Mouse (Mus musculus): Measurements from ENCODE around the gene Plcb1. TPM values are rescaled to one million over a fixed set of nuclear protein-coding genes. Genes with fewer than 3 reads are reported as not detected.
A peak's percentile ranks its signal among the peaks of the same experiment; 100 is the strongest.

The Plcb1 gene
- total RNA-seq, 2 experiments from 2014 or later, result 180 to 200 TPM

- intact Hi-C loops (cut with DNase I), result loop anchor here (1.0 kb wide), 1 partner anchor 50 kb away; no protein-coding TSS in a partner anchor
- DNase-seq (ENCODE audit: low spot score in 2 of 2), result peak in 1 of 2 experiments; percentile 58
Observed at GRCm38 (mm10) chr2:134896196-134896595, 110.3 kb downstream of the Plcb1 start.

GRCm38 (mm10) chr2:134897083-134897482, 111.2 kb downstream of the Plcb1 start:
- intact Hi-C loops (cut with DNase I), result no loop called here
- DNase-seq (ENCODE audit: low spot score in 2 of 2), result peak in 1 of 2 experiments; percentile 83

GRCm38 (mm10) chr2:134901521-134901920, 115.7 kb downstream of the Plcb1 start:
- no peak for DNase-seq (ENCODE audit: low spot score in 2 of 2)

GRCm38 (mm10) chr2:134910882-134911281, 125.0 kb downstream of the Plcb1 start:
- intact Hi-C loops (cut with DNase I), result loop anchor here (10.0 kb wide), 1 partner anchor 414 kb away; no protein-coding TSS in a partner anchor
- DNase-seq (ENCODE audit: low spot score in 2 of 2), result peak in 1 of 2 experiments; percentile 77

More at GRCm38 (mm10) chr2:134901521-134901920, 115.7 kb downstream of the Plcb1 start:
- intact Hi-C loops (cut with DNase I), result no loop called here

- intact Hi-C loops (cut with DNase I), result loop anchor here (10.0 kb wide), 1 partner anchor 413 kb away; no protein-coding TSS in a partner anchor
- DNase-seq (ENCODE audit: low spot score in 2 of 2), result no peak
Observed at GRCm38 (mm10) chr2:134911360-134911759, 125.5 kb downstream of the Plcb1 start.

GRCm38 (mm10) chr2:134912616-134913015, 126.7 kb downstream of the Plcb1 start:
- DNase-seq (ENCODE audit: low spot score in 2 of 2), result no peak
- intact Hi-C loops (cut with DNase I), result loop anchor here (10.0 kb wide), 1 partner anchor 412 kb away; no protein-coding TSS in a partner anchor

- intact Hi-C loops (cut with DNase I), result loop anchor here (10.0 kb wide), 1 partner anchor 411 kb away; no protein-coding TSS in a partner anchor
- DNase-seq (ENCODE audit: low spot score in 2 of 2), result no peak
Observed at GRCm38 (mm10) chr2:134913542-134913941, 127.7 kb downstream of the Plcb1 start.

- DNase-seq (ENCODE audit: low spot score in 2 of 2), result no peak
- intact Hi-C loops (cut with DNase I), result loop anchor here (10.0 kb wide), 1 partner anchor 411 kb away; no protein-coding TSS in a partner anchor
Observed at GRCm38 (mm10) chr2:134914091-134914550, 128.3 kb downstream of the Plcb1 start.

GRCm38 (mm10) chr2:134915035-134915434, 129.2 kb downstream of the Plcb1 start:
- intact Hi-C loops (cut with DNase I), result loop anchor here (10.0 kb wide), 1 partner anchor 410 kb away; no protein-coding TSS in a partner anchor
- peak in 1 of 2 experiments; percentile 82 for DNase-seq (ENCODE audit: low spot score in 2 of 2)

GRCm38 (mm10) chr2:134920611-134921280, 134.9 kb downstream of the Plcb1 start:
- intact Hi-C loops (cut with DNase I), result loop anchor here (5.0 kb wide), 1 partner anchor 133 kb away; the partner anchor contains the start of gene Plcb1
- no peak for DNase-seq (ENCODE audit: low spot score in 2 of 2)

GRCm38 (mm10) chr2:134922636-134923375, 136.9 kb downstream of the Plcb1 start:
- intact Hi-C loops (cut with DNase I), result loop anchor here (5.0 kb wide), 1 partner anchor 136 kb away; the partner anchor contains the start of gene Plcb1
- DNase-seq (ENCODE audit: low spot score in 2 of 2), result no peak

- DNase-seq (ENCODE audit: low spot score in 2 of 2), result no peak
- intact Hi-C loops (cut with DNase I), result loop anchor here (5.0 kb wide), 1 partner anchor 137 kb away; the partner anchor contains the start of gene Plcb1
Observed at GRCm38 (mm10) chr2:134924143-134924655, 138.3 kb downstream of the Plcb1 start.

GRCm38 (mm10) chr2:134926266-134926665, 140.4 kb downstream of the Plcb1 start:
- intact Hi-C loops (cut with DNase I), result no loop called here
- DNase-seq (ENCODE audit: low spot score in 2 of 2), result no peak

- intact Hi-C loops (cut with DNase I), result no loop called here
Observed at GRCm38 (mm10) chr2:134927072-134927471, 141.2 kb downstream of the Plcb1 start.

GRCm38 (mm10) chr2:134929452-134929851, 143.6 kb downstream of the Plcb1 start:
- DNase-seq (ENCODE audit: low spot score in 2 of 2), result peak; percentile 52 to 91
- intact Hi-C loops (cut with DNase I), result no loop called here

More at GRCm38 (mm10) chr2:134927072-134927471, 141.2 kb downstream of the Plcb1 start:
- no peak for DNase-seq (ENCODE audit: low spot score in 2 of 2)

GRCm38 (mm10) chr2:134930961-134931360, 145.1 kb downstream of the Plcb1 start:
- intact Hi-C loops (cut with DNase I), result no loop called here
- no peak for DNase-seq (ENCODE audit: low spot score in 2 of 2)

- no peak for DNase-seq (ENCODE audit: low spot score in 2 of 2)
- intact Hi-C loops (cut with DNase I), result no loop called here
Observed at GRCm38 (mm10) chr2:134931756-134932421, 146.0 kb downstream of the Plcb1 start.

- no peak for DNase-seq (ENCODE audit: low spot score in 2 of 2)
- intact Hi-C loops (cut with DNase I), result no loop called here
Observed at GRCm38 (mm10) chr2:134935469-134935868, 149.6 kb downstream of the Plcb1 start.

- intact Hi-C loops (cut with DNase I), result no loop called here
- DNase-seq (ENCODE audit: low spot score in 2 of 2), result peak in 1 of 2 experiments; percentile 49
Observed at GRCm38 (mm10) chr2:134935970-134936649, 150.2 kb downstream of the Plcb1 start.

Data from left cerebral cortex, postnatal 25 days (tissue).